Mouse (Mus musculus) 416B (cell line): ENCODE measurements around the gene Tmem203.

Experiments
- DNase-seq: peaks from one replicate; pipeline ENCODE4 v3.0.0; 2011; ENCODE audit warnings: low read depth

Gene Tmem203

GRCm38 (mm10) chr2:25255284-25255779 lies at the start of gene Tmem203:
Tmem203 (plus strand) TSS chr2:25255439.
- DNase-seq = peak; percentile 91

DNA sequence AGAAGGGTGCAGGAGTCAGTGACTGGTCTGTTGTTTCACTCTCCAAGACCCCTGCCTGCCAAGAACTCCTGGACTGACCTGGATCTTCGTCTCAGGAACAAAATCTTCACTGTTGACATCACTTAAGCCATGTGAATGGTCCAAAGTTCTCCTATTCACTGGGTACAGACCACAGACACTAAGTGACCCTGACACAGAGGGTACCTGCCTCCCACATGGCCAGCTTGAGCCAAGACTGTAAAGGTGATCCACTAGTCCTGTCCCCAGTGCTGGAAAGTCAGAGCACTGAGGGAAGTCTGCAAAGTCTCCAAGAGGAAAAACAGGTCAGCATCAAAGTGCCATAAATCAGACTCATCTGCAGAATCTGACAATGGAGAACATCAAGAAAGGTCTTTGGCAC lies 47.6 kb upstream of the Tmem203 start:
- DNase-seq = no peak

DNA sequence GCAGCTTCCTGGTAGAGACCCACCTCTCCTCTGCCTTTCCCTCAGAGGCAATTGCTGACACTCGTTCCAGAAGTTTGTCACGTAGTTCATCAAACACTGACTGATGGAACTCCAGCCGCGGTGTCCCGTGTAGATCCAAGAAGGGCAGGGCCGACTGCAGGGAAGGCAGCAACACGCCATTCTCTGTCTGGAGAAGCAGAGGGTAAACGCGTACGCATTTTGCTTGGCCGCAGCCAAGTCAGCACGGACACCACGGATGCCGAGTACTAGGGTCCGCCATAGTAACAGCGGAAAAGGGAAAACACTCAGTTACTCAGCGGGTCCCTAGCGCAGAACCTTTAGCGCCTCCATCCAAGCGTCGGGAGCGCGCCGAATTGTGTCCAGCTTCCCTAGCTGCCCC lies 44.6 kb upstream of the Tmem203 start:
- no peak for DNase-seq

- DNase-seq = peak; percentile 96
Observed at GRCm38 (mm10) chr2:25211121-25211670, 44.0 kb upstream of the Tmem203 start, which contains the start of gene Nelfb. Nelfb (minus strand) TSS chr2:25211489.

DNA sequence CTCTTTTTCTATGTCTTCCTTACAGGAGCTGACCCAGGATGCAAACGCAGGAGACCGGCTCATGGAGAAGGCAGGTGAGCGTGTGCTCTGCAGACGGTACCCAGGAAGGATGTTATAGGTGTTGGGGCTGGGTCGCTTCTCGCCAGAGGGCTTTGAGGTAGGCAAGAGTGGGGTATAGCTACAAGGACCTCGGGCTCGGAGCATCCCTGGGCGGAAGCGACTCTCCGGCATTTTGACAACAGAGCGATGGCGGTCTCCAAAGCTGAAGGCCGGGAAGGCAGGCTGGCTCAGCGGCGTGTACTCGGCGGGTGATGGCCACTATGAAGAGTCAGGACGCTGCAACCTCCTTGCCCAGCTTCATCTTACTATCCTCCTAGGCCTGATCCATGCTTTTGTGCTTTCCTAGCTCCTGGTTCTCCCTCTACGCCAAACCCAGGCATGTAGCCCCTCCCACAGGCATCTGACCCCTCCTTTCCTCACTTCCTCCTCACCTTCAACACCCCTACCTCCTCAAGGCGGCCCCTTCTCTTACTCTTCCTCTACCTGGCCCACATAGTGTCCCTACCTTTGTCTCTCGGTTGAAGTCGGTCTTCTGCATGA lies 41.9 kb upstream of the Tmem203 start:
- no peak for DNase-seq

DNA sequence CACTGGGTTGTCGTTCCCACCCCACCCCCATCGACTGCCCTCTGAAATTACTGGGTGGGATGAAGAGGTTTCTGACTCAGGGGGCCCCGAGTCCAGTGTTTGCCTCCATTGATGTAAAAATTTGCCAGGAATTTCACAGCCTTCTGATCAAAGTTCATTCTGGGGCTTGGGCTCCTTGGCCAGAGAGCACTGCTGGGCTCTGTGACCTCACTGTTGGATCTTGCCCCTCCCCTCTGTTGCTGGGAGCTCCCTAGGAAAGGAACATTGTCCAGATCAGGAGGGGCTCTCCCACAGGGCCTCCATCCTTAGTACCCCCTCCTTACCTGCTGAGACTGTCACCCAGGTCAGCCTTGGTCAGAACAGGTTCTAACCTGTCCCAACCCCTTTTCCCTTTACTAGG lies 40.8 kb upstream of the Tmem203 start, which contains the start of gene Stpg3:
TSS of gene Stpg3 (minus strand) at position 194 of the 400 bp plus-strand sequence.
- DNase-seq = no peak

GRCm38 (mm10) chr2:25217666-25218065 lies 37.6 kb upstream of the Tmem203 start:
- no peak for DNase-seq

DNA sequence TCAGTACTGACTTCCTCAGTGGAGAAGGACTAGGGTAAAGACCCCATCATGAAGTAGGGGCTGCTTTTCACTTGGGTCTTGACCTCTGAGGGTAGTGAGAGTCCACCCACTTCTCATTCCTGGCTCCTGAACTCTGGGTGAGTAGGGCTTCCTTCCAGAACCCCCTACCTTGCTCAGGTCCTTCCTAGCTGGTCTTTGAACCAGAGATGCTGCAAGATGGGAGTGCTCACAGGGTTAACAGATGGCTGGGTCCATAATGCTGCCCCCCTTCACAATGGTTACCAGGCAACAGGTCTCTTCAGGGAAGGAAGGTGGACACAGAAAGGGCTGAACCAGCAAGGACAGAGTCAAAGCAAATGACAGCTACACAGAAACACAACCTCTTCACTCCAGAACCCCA lies 36.8 kb upstream of the Tmem203 start, which contains the start of gene Fam166a:
TSS of gene Fam166a (plus strand) at position 301 of the 400 bp plus-strand sequence.
- DNase-seq = no peak

- DNase-seq = peak; percentile 36
Observed at GRCm38 (mm10) chr2:25221331-25221772, 33.9 kb upstream of the Tmem203 start.

DNA sequence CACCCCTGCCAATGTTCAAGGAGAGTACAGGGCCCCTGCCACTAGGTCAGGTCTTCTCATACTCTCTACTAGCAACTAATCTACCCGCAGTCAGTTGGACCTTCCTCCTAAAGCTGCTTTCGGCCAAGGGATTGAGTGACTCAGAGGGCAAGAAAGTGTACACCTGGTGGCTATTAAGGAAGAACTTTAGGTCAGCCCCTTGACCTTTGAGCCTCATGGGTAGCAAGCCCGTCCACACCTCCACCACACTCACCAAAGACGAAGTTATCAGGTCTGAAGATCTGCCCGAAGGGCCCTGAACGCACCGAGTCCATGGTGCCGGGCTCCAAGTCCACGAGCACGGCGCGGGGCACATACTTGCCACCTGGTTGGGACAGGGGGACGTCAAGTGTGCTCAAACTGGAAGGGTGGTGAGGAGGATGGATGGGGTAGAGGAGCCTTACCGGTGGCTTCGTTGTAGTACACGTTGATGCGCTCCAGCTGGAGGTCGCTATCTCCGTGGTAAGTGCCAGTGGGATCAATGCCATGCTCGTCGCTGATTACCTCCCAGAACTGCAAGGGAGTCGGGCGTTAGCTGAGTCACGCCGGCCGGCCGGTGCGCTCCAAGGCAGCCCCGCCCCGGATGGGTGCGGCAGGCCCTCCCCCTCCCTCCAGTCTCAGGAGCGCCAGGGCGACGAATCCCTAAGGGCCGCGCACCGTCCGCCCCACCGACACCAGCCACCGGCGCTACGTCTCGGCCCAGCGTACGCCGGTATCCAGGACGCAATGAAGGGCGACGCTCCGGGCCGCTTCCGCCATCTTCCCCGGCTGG lies 31.4 kb upstream of the Tmem203 start:
- peak; percentile 92 for DNase-seq

DNA sequence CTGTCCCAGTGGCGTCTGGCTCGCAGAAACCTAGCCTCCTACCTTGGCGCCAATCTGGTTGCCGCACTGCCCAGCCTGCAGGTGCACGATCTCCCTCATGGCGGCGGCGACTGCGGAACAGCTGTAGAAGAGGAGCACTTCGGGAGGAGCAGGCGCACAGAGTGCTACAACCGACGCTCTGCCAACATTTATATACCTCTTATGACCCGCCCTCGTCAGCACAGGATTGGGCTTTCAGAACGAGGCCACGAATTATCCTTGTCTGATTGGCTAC lies 30.8 kb upstream of the Tmem203 start, which contains the start of gene Tubb4b:
TSS of gene Tubb4b (minus strand) at position 211 of the 274 bp plus-strand sequence.
- DNase-seq = no peak

- DNase-seq = peak; percentile 100
Observed at GRCm38 (mm10) chr2:25224766-25225752, 30.2 kb upstream of the Tmem203 start.

DNA sequence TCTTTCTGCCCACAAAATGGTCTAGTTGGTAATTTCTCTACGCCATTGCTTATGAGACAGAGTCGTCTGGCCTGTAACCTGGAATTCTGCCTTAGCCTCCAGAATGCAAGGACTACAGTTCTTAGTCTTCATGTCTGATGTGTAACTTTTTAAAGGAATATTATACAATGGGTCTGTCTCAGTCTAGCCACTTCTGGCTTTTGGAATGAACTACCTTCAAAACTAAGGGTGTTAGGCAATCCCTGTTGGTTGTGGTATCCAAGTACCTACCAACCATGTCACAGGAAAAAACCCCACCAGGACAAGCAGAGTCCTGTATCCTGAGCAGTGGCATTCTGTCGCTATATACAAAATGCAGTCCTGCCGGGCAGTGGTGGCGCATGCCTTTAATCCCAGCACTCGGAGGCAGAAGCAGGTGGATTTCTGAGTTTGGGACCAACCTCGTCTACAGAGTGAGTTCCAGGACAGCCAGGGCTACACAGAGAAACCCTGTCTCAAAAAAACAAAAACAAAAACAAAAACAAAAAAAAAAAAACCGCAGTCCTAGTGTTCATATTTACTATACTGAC lies 29.3 kb upstream of the Tmem203 start:
- DNase-seq = no peak

- no peak for DNase-seq
Observed at GRCm38 (mm10) chr2:25226864-25227263, 28.4 kb upstream of the Tmem203 start.

- no peak for DNase-seq
Observed at GRCm38 (mm10) chr2:25227406-25227805, 27.8 kb upstream of the Tmem203 start.

DNA sequence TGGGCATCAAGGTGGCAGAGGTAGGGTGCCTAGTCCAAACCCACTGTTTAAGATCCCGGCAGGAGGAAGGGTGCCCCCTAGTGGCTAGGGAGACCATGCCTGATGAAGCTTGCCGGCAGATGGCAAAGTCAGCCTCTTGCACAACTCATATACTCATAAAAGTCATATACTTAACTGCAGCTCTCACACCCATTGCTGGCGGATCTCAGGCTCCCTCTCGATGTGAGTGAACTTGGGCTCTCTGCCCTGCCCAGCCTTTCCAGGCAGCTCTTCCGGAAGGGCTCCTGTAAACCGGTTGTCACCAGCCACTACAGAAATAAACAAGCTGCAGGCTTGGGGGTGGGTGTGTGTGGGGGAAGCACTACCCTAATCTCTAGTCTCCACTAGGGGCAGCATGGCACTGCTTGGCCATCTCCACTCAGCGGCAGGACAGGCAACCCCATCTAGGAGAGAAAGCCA lies 26.8 kb upstream of the Tmem203 start:
- DNase-seq = peak; percentile 95

GRCm38 (mm10) chr2:25228995-25229530 lies 26.2 kb upstream of the Tmem203 start:
- DNase-seq = no peak

DNA sequence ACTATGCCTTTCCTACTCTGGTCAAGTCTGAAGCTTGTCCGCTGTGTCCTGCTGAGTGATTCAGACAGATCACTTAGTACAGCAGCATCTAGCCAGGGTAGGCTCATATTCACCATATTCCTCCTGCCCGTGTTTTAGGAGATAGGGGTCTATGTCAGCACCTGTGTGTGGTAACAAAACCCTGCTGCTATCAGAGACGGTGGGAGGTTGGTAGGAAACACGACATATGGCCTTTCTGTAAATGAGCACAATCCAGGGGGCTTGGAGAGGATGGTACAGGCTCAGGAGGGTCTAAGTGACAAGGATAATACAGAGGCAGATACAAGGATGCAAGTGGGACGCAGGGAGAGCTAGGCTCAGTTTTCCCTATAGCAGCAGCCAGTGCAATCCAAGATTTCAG lies 25.7 kb upstream of the Tmem203 start:
- no peak for DNase-seq

DNA sequence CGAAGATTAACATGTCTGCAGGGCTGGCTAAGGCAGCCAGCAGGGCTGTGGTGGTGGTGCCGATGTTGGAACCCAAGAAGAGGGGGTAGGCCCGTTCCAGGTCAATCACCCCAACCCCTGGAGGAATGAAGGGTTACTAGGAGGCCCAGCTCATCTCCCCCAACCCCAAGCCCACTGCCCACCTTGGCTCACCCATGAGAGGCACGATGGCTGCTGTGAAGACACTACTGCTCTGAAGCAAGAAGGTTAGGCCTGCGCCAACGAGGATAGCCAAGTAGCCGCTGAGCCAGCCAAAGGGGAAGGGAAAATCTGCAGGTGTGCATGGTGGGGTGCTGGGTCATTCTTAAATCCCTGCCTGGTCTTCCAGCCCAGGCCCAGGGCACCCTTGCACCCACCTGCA lies 24.7 kb upstream of the Tmem203 start:
- no peak for DNase-seq

DNA sequence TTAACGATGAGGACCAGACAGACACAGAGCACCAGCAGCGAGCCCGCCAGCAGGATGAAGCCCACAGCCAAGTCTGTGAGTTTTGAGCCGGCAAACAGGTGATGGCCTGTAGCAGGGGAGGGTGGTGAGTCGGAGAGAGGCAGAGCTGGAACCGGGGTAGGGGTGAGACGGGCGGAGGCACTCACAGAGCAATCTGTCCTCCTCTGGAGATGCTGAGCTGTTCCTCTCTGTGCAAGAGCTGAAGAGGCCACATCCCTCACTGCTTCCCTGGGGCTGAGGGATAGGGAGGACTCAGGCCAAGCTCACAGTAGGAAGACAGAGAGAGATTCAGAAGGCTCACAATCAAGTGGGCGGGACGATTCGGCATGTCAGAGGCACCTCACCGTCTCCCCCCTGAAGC lies 24.2 kb upstream of the Tmem203 start:
- DNase-seq = no peak

GRCm38 (mm10) chr2:25233421-25233820 lies 21.8 kb upstream of the Tmem203 start:
- DNase-seq = peak; percentile 85
